Mouse (Mus musculus) cerebellum, adult 9-11 months (tissue): ENCODE results near the gene Larp1.
A peak's percentile ranks its signal among the peaks of the same experiment; 100 is the strongest.
"Not testable (repeated sequence)": the region's sequence is repeated elsewhere in the genome, so short reads cannot be mapped to it uniquely, and the experiment has no call there.

Experiments used
- DNase-seq: peaks from one replicate; pipeline ENCODE4 v3.0.0; 2022

Gene Larp1

DNA sequence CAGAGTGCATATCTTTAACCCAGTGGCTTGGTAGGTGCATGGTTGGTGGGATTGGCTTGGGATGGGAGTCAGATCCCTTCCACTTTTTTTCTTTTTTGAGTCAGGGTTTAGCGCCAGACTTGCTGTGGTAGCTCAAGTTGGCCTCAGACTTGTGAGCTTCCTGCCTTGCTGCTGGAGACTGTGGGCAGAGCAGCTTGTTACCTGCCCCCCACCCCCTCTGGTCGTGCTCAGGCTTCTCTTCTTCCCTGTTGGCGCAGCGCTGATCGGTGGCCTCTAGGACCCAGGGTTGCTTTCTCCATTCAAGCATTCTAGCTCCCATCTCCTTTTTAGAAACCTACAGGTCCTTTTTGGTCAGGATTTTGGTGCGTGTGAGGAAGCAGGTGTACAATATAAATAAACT is 22.3 kb downstream of the Larp1 start:
- DNase-seq, result no peak

- DNase-seq, result no peak
Measured at GRCm38 (mm10) chr11:58033635-58034034, 24.8 kb downstream of the Larp1 start.

DNA sequence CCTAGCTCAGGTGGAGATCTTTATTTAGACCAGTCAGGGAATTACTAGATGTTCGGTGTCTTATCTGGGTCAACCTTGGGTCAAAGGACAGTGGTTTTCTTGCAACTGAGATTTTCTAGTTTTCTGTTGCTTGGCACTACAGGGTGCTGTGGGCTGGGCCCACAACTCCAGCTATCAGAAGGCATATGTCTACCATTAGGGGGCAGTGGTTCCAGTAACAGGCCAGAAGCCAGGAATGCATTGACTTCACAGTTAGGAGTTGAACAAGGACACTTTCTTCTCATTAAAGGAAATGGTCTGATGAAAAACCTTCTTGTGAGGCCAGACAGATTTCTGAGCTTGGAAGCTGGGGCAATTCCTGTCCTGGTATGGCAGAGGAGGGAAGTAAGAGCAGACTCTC is 30.2 kb downstream of the Larp1 start:
- no peak for DNase-seq

DNA sequence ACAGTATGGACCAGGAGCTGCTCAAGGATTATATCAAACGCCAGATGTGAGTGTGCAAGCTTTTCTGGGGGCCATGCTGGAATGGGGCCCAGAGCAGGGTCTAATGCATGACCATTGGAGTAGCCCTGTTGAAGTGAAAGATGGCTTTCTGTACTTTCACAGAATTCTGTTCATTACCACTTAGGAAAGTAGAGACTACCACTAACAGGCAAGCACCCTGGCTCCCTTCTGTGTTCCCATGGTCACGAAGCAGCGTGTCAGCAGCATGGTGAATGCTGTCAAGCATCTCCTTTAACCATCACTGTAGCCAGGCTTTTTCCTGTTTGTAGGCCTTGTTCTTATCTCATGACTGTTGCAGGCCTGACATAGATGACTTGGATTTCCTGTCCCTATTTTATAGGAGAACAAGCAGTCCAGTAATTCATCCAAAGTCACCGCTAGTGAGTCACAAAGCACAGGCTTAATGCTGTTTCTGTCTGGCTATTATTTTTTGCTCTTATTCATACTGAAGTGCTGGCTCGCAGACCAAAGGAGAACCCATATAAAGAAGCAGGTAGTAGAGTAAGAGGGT is 34.1 kb downstream of the Larp1 start:
- no peak for DNase-seq

- DNase-seq, result no peak
Measured at GRCm38 (mm10) chr11:58046438-58046837, 37.6 kb downstream of the Larp1 start.

GRCm38 (mm10) chr11:58057455-58057854 is 48.6 kb downstream of the Larp1 start:
- DNase-seq, result peak; percentile 47

DNA sequence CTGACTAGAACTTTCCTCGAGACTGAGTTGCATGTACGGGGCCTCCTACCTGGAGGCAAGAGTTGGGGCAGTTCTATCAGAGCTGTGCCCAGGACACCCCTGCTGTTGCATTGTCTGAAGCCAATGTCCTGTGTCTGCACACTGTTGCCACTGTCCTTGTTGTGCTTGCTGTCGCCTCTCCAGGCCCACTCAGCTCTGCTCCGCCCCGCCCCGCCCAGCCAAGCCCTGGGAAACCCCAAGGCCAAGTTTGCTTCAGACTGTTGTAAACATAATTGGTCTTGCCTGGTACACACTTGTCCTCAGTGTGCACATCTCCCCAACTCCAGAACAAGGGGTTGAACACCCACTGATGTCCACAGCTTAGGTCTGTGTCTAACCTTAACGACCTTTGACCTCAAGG is 50.9 kb downstream of the Larp1 start:
- DNase-seq, result not testable (repeated sequence)

DNA sequence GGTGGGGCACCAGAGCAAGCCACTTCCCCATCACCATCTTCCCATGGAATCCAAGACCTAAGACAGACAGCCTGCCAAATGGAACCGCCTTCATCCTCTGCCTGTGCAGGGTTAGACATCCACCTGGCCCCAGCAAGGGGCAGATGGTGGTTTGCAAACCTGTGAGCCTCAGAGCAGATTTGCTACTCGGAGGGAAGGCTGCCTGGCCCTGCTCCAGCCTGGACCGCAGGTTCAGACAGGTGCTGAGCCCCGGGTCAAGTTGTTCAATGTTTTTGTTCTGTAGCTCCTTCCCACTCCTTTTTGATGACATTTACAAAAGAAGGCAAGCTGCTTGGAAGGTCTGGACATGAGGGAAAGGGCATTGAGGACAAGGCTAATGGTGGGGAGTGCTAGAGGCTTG is 52.4 kb downstream of the Larp1 start:
- peak; percentile 87 for DNase-seq

- DNase-seq, result no peak
Measured at GRCm38 (mm10) chr11:58062586-58062985, 53.7 kb downstream of the Larp1 start.

DNA sequence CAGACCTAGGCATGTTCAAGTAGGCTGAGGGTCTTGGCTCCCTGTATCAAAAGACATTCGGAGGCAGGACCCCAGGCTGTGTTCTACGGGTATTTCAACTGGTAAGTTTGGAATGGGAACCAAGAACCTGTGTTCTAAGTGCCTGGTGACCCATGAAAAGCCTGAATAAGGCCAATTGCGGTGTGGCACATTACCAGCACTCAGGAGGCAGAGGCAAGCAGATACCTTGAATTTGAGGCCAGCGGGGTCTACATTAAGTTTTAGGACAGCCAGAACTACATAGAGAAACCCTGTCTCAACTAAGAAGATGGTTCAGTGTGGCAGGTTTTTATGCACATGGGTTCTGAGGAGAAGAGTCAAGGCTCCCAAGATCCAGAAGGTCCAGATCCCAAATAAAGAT is 56.2 kb downstream of the Larp1 start:
- no peak for DNase-seq

DNA sequence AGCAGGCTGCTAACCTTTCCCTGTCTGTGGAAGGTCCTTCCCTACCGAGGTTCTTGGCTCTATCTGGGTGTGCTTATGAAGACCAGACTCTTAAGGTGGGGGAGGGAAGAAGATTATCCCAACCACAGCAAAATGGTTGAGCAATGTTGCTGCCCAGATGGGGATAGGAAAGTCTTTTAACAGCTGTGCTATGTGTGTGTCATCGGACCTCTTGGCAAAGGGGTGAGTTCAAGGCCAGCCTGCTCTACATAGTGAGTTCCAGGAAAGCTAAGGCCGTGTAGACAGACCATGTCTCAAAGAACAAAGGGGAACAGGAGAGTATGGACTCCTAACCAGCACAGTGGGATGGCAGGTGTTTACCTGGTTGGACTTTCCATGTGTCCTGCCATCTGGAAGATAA is 64.1 kb downstream of the Larp1 start:
- DNase-seq, result no peak

- no peak for DNase-seq
Measured at GRCm38 (mm10) chr11:58077270-58077669, 68.4 kb downstream of the Larp1 start.

- peak; percentile 78 for DNase-seq
Measured at GRCm38 (mm10) chr11:58081716-58082115, 72.9 kb downstream of the Larp1 start.

- DNase-seq, result peak; percentile 42
Measured at GRCm38 (mm10) chr11:58092541-58092940, 83.7 kb downstream of the Larp1 start.

- no peak for DNase-seq
Measured at GRCm38 (mm10) chr11:58093021-58093528, 84.2 kb downstream of the Larp1 start, which contains the start of gene Gm12248. Gm12248 (minus strand) TSS chr11:58093134.

DNA sequence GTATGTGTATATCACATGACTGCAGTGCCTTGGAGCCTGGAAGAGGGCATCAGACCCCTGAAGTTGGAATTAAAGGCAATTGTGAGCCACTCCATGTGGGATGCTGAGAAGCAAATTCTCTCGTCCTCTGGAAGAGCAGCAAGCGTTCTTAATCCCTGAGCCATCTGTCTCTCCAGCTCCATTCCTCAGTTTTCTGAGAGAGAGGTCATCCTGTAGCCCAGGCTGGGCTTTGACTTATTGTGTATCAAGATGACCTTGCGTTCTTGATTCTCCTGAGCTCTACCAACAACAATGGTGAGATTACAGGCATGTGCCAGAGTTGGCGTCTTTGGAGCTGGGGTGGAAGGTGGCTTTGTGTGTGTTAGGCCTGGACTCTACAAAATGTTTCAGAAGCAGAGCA is 85.9 kb downstream of the Larp1 start:
- no peak for DNase-seq

GRCm38 (mm10) chr11:58095561-58095960 is 86.7 kb downstream of the Larp1 start:
- no peak for DNase-seq

- DNase-seq, result peak; percentile 45
Measured at GRCm38 (mm10) chr11:58096160-58096559, 87.3 kb downstream of the Larp1 start.

- DNase-seq, result peak; percentile 77
Measured at GRCm38 (mm10) chr11:58096821-58097620, 88.2 kb downstream of the Larp1 start.

- DNase-seq, result peak; percentile 81
Measured at GRCm38 (mm10) chr11:58097621-58098365, 88.9 kb downstream of the Larp1 start.

- not testable (repeated sequence) for DNase-seq
Measured at GRCm38 (mm10) chr11:58098366-58098720, 89.5 kb downstream of the Larp1 start.

GRCm38 (mm10) chr11:58100006-58100405 is 91.1 kb downstream of the Larp1 start:
- DNase-seq, result no peak

- DNase-seq, result no peak
Measured at GRCm38 (mm10) chr11:58101194-58101720, 92.4 kb downstream of the Larp1 start.
